Mouse (Mus musculus): ENCODE measurements around the gene AW551984.

The AW551984 gene

DNA sequence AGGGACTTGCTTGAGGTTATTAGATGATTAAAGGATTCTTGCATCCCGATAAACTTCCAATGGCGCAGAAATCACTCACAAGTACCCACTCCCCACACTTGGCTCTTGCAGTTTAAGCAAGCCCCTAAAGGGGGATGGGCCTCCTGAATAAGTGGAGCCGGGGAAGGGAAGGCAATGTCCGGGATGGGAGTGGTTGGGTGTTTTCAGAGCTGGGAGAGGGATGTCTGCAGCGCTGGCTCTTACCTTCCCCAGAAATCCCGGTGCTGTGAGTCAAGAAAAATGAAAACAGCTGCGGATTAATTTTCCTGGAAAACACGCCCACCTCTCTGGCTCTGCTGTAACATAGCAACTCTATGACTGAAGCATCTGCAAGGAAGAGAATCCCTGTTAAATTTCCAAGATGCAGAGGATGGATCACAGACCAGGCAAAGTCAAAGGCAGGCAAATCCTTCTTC, at the start of gene AW551984:
Gene AW551984 (minus strand): TSS at position 405 of the 455 bp plus-strand sequence.
- peak in 1 of 2 experiments; percentile 29 for DNase-seq (ENCODE audit: inconsistent age in 2 of 2, low spot score in 1 of 2)

GRCm38 (mm10) chr9:39647382-39647781, 43.2 kb upstream of the AW551984 start:
- no peak for DNase-seq (ENCODE audit: inconsistent age in 2 of 2, low spot score in 1 of 2)

GRCm38 (mm10) chr9:39644785-39645184, 40.6 kb upstream of the AW551984 start, which contains the start of gene Olfr961:
TSS of gene Olfr961 (plus strand) at chr9:39645085.
- DNase-seq (ENCODE audit: inconsistent age in 2 of 2, low spot score in 1 of 2), result no peak

GRCm38 (mm10) chr9:39633913-39634594, 29.9 kb upstream of the AW551984 start:
- DNase-seq (ENCODE audit: inconsistent age in 2 of 2, low spot score in 1 of 2), result no peak

- no peak for DNase-seq (ENCODE audit: inconsistent age in 2 of 2, low spot score in 1 of 2)
Measured at GRCm38 (mm10) chr9:39629069-39629468, 24.9 kb upstream of the AW551984 start.

- no peak for DNase-seq (ENCODE audit: inconsistent age in 2 of 2, low spot score in 1 of 2)
Measured at GRCm38 (mm10) chr9:39624711-39625110, 20.5 kb upstream of the AW551984 start.

DNA sequence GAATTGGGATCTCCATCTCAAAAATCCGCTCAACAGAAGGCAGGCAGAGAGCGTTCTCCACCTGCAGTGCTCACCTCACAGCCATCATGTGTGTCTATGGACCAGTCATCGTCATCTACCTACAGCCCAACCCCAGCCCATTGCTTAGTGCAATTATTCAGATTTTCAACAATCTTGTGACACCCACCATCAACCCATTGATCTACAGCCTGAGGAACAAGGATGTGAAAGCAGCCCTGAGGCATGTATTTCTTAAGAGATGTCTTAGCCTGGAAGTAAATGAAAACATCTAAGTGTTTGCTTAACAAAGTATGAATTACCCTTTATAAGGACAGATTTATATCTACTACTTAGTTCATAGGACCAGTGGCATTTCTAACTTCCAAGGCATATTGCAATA, 19.6 kb upstream of the AW551984 start:
- DNase-seq (ENCODE audit: inconsistent age in 2 of 2, low spot score in 1 of 2), result no peak

GRCm38 (mm10) chr9:39621073-39621472, 16.9 kb upstream of the AW551984 start, which contains the start of gene Olfr960:
TSS of gene Olfr960 (plus strand) at chr9:39621373.
- DNase-seq (ENCODE audit: inconsistent age in 2 of 2, low spot score in 1 of 2), result no peak

DNA sequence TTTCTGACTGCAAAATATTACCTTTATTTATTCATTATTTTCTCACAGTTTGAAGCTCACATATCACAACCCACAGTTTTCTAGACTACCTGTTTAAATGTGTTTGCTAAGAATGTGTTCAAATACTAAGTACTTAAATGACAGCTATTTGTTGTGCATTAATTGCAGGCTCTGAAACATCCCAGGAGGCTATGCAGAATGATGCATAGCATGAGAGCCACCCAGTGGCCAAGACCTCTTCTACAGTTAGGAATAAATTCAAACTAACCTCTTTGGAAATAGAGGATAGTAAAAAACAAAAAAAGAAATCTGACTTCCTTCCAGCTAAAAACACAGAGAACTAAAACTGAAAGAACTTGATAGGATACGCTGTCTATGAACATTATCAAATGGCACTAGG, 7.8 kb upstream of the AW551984 start:
- peak in 1 of 2 experiments; percentile 51 for DNase-seq (ENCODE audit: inconsistent age in 2 of 2, low spot score in 1 of 2)

DNA sequence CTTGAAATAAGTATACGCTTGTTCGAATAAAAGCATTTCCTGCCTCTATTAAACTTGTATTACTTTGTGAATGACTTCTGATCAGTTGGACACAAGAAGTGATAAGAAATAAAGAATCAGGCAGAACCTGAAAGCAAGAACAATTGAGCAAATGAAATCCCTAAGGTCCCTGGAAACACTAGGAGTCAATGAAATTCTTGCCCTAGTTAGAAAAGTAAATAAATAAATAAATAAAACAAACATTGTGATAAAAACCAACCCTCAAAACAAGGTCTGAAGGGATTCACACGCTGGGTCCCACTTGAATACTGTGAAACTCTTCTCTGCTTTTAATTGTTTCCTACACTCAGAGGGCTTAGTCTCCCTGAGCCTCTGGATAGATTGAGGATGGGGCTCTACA, 6.2 kb upstream of the AW551984 start, which contains the start of gene Olfr148:
Gene Olfr148 (plus strand): TSS at position 301 of the 400 bp plus-strand sequence.
- DNase-seq (ENCODE audit: inconsistent age in 2 of 2, low spot score in 1 of 2), result no peak

DNA sequence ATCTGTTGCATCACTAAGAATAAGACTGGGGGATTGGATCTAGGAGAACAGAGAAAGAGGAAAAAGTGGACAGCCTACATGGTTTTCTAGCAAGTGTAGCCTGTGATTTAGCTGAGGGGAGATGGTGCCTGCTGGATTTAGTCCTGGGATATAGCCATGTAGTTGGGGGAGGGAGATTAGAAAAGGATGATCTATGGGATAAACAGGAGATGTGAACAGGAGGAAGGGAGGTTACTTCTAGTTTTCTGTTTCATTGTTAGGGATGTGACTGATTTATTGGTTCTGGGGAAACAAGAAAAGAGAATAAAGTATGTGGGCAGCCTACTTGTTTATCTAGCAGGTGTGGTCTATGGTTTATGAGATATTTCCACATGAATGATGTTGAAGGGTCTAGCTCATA, 4.3 kb upstream of the AW551984 start:
- no peak for DNase-seq (ENCODE audit: inconsistent age in 2 of 2, low spot score in 1 of 2)

GRCm38 (mm10) chr9:39603333-39603845, 814 bp downstream of the AW551984 start:
- peak; percentile 7 to 33 for DNase-seq (ENCODE audit: inconsistent age in 2 of 2, low spot score in 1 of 2)

- peak in 1 of 2 experiments; percentile 26 for DNase-seq (ENCODE audit: inconsistent age in 2 of 2, low spot score in 1 of 2)
Measured at GRCm38 (mm10) chr9:39602536-39603332, 1.5 kb downstream of the AW551984 start.

GRCm38 (mm10) chr9:39577050-39577449, 27.2 kb downstream of the AW551984 start:
- no peak for DNase-seq (ENCODE audit: inconsistent age in 2 of 2, low spot score in 1 of 2)

- no peak for DNase-seq (ENCODE audit: inconsistent age in 2 of 2, low spot score in 1 of 2)
Measured at GRCm38 (mm10) chr9:39575469-39575868, 28.7 kb downstream of the AW551984 start, which contains the start of gene Olfr959. TSS of gene Olfr959 (minus strand) at chr9:39575569.

DNA sequence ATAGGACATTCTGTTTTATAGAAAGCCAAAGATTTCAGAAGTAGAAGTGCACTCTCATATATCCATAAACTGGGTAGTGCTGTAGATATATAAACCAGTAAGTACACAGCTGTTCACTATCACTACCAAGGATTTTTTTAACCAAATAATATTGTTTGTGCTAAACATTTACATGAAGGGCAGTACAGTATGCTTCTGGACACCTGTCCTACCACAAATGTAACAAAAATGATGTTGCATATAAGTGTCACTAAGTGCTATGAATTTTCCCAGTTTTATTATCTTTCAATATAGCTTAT, 45.9 kb downstream of the AW551984 start:
- DNase-seq (ENCODE audit: inconsistent age in 2 of 2, low spot score in 1 of 2), result no peak

DNA sequence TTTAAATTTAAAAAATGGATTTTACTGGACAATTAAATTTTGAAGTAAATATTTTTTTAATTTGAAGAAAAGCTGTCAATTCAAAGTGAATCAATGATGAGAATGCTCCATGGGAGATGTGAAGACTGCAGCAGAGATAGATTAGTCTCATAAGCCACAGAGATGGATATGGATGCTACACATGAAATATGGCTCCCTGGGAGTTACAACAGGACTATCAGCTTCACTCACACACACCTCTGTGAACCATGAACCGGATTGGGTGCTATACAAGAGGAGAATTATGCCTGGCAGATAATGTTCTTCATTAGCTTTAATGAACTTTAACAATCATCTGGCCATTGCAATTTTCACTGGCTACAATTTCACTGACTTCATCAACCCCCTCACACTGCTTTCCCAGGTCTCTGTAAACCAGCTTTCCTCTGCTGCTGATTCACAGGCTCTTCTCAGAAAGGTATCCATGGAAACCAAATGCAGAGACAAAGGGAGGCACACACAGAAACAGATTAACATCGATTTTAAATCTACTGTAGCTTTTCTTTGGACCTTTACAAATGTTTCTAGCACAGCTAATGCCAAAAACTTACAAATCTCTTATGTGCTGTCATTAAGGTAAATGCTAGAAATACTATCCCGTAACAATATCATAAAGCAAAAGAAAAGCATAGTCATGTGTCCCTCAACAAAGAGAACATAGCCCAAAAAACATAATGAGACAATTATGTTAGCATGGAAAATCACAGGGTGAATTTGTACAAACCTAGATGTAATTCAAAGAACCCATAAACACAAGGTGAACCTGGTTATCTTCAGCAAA, 46.5 kb downstream of the AW551984 start:
- peak in 1 of 2 experiments; percentile 4 for DNase-seq (ENCODE audit: inconsistent age in 2 of 2, low spot score in 1 of 2)

DNA sequence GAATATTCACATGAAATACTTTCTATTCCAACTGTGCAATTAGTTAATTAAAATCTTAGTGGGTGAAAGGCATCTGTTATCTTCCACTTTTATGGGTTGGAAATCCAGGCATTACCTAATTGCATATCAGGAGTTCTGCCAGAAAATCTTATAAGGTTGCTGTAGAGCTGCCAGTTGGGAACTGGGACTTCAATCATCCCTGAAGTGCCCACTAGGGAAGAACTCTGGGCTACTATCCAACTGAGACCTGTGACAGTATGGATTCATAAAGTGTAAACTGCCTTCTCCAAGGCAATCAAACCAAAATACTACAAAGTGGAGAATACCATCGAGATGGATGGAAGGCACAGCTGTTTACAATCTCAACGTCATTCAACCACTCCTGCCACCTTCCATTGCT, 50.3 kb downstream of the AW551984 start, which contains the start of gene Olfr958:
Gene Olfr958 (minus strand): TSS at position 109 of the 400 bp plus-strand sequence.
- no peak for DNase-seq (ENCODE audit: inconsistent age in 2 of 2, low spot score in 1 of 2)

DNA sequence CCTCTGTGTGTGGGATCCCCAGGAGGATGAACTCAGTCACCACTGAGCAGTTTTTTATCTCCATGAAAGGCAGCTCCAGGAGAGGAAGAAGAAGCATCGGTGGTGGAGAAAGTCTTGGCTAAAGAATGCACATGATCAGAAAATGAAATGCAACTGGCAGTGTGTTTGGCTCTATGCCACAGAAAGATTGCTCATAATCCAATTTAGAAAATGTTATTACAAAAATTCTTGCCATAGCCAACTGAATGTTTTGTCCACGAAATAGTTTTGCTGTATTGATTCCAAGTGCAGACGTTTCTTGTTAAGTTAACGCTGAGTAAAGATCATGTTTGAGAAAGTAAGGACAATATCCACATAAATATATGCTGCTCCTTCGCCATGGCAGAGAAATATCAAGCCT, 53.4 kb downstream of the AW551984 start:
- no peak for DNase-seq (ENCODE audit: inconsistent age in 2 of 2, low spot score in 1 of 2)

Data from adrenal gland, adult (tissue).